Mouse (Mus musculus) layer of hippocampus, adult 8-10 months (tissue): ENCODE measurements around the gene Dgke. TPM values are rescaled to one million over a fixed set of nuclear protein-coding genes. Genes with fewer than 3 reads are reported as not detected.
"Not testable (repeated sequence)": the region's sequence is repeated elsewhere in the genome, so short reads cannot be mapped to it uniquely, and the experiment has no call there.

Source experiments
- DNase-seq, 2 experiments: peaks; one replicate each; pipeline ENCODE4 v3.0.0; 2022; ENCODE audit warnings: low spot score in 2 of 2
- total RNA-seq, 4 experiments: library from RNA; stranded (reverse); gene quantifications; 2 replicates each; pipeline ENCODE4 v1.2.4; 2022

The Dgke gene
- total RNA-seq, 4 experiments from 2014 or later = 45.9 to 51.3 (median 47.0) TPM

DNA sequence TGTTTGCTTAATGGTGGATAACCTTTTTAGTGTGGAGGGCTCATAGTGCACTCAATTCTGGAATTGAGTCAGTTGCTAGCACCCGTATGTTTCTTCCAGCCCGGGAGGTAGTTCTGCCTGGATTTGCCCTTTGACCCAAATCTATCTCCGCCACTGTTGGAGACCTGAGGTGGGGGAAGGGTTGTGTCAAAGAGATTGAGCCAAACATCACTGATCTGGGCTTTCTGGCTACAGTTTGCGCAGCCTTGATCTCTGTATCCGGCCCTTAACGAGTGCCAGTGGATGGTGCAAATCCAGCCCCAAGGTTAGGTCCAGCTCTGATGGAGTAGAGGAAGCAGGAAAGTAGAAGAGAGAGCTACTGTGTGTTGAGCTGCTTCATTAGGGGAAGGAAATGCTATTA is 63.6 kb downstream of the Dgke start:
- no peak for DNase-seq

DNA sequence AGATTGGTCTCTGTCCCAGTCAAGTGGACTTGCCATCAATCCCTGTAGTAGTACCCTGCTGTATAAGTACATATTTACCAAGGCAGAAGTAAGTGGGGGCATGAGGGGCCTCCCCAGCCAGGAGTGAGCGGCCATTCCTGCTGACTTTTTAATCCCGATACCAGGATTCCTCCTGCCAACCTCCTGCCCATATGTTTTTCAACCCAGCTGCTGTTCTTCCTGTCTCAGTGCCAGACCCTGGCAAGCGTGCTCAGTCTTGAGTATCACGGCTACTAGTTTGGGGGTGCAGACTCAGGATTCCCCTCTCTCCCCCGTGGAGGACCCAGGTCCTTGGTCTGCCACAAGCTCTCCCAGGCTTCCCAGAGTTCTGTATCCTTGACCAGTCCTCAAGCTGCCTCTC is 64.0 kb downstream of the Dgke start:
- DNase-seq = no peak

DNA sequence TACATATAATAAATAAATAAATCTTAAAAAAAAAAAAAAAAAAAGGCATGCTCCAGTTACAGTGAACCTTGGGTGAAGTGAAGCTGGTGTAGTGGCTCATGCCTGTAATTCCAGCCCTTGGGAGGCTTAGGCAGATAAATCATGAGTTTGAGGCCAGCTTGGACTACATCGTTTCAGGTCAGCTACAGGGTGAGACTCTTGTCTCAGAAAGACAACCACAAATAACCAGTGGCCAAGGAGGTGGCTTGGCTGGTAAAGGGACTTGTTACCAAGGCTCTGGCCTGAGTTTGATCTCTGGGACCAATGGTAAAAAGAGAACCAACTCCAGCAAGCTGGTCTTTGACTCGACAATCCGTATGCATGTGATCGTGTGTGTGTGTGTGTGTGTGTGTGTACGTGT is 64.6 kb downstream of the Dgke start:
- no peak for DNase-seq

DNA sequence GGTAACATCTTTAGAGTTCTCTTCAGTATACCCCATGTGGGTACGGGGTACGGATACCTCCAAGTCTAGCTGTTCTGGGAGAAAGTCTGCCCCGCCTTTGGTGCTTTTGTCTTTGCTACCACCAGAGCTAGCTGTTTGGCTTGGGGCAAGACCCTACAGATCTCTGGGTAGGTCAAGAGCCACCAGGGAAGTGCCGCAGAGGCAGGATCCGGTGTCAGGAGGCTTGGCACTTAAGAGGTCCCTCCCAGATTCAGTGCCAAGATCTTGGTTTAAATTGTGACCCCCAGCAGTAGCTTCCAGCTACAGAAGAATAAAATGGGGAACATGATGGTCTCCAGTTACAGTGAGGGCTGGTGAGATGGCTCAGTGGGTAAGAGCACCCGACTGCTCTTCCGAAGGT is 65.1 kb downstream of the Dgke start:
- no peak for DNase-seq

DNA sequence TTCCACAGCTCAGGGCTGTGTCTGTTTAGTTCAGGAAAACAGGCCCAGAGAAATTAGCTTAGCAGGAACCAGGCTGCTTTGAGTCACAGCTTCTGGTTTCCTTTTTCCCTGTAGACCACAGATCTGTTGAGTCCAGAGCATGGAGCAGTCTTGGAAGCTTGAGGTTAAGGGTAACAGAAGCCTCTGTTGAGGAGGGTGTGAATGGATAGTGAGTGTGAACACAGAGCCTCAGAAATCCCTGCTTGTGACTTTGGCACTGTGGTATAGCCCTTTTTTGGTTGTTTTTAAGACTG is 66.2 kb downstream of the Dgke start:
- no peak for DNase-seq

DNA sequence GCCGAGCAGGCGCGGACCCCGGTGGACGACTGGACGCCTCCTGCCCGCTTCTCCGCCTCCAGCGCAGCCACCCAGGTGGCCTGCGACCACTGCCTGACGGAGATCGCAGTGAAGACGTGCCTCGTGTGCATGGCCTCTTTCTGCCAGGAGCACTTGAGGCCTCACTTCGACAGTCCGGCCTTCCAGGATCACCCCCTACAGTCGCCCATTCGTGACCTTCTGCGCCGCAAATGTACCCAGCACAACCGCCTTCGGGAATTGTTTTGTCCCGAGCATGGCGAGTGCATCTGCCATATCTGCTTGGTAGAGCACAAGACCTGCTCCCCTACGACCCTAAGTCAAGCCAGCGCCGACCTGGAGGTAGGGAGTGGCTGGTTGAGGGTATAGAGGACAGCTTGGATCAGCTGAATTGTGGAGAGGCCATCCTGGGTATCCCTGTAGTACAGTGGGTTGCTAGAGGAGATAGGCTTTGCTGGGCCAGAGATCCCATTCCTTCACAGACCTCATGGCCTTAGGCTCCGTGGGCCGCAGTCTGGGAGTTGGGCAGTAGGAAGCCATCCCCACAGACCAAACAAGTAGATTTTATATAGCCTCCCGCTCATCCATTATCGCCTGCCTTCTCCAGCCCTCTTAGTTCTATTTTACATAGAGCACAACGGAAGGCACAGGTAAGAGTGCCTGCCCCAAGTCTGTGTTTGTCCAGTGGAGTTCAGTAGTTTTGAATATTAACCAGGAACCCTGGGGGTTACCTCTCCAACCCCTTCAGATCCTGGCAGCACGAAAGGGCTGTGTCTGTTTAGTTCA is 66.7 kb downstream of the Dgke start:
- no peak for DNase-seq

DNA sequence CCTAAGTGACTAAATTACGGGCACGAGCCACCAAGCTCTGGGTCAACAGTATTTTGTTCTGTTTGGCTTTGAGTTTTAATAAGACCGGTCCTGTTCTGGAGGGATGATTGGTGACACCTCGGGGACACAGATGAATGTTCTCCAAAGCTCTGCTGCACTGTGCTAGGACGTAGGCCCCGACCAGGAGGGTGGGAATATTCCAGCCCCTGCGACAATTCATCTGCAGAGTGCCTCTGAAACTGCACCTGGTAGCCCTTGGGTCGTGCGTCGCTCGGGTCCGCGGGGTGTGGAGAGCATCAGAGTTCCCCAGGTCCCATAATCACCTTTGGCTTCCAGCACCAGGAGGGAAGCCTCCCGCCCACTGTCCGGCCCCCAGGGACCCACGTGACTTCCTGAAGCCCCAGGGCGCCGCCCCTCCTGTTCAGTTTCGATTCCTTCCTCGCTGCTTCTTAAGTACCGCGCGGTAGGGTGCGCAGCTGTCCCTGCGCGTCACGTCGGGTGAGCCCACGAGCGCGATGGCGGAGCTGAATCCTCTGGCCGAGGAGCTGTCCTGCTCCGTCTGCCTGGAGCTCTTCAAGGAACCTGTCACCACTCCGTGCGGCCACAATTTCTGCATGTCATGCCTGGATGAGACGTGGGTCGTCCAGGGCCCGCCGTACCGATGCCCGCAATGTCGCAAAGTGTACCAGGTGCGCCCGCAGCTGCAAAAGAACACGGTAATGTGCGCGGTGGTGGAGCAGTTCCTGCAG is 67.5 kb downstream of the Dgke start, which contains the start of gene Trim25:
Gene Trim25, plus strand, starts transcription at position 403 of the 749 bp plus-strand sequence.
- peak; percentile 26 to 33 for DNase-seq

DNA sequence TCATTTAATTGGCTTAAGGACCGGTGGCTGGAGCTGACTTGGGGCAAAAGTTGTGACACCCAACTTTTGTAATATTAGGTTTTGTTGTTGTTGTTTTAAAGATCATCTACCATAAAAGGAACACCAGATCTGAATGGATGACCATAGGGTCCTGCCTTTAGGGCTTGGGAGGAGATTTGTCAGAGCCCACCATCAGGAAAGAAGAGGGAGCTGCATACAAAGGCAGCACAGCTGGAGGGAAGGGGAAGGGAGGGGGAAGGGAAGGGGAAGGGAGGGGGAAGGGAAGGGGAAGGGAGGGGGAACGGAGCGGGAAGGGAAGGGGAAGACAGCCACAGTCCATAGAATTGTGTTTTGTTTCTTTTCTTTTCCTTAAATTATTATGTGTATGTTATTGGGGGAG is 68.2 kb downstream of the Dgke start:
- DNase-seq = no peak

DNA sequence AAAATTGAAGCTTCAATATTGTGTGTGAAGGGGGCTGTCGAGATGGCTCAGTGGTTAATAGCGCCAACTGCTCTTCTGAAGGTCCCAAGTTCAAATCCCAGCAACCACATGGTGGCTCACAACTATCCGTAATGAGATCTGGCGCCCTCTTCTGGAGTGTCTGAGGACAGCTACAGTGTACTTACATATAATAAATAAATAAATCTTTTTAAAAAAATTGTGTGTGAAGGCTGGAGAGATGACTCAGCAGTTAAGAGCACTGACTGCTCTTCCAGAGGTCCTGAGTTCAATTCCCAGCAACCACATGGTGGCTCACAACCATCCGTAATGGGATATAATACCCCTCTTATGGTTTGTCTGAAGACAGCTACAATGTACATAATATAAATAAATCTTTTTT is 69.3 kb downstream of the Dgke start:
- not testable (repeated sequence) for DNase-seq

DNA sequence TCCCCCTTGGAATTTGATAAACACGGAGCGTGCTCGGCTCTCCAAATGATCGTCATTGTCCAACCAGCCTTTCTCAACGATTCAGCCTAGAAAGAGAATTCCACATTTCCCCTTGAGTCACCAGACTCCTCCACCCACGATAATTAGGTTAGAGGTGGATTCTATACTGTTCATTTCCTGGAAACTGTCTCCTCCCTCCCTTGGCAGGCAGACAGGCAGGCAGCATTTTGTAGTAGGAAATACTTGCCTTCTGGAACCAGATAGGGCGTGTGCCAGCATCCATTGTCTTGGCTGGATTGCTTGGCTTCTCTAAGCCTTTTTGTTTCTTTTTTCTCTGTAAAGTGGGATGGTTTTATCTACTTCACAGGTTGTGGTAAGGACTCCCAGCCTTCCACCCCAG is 70.2 kb downstream of the Dgke start:
- no peak for DNase-seq

DNA sequence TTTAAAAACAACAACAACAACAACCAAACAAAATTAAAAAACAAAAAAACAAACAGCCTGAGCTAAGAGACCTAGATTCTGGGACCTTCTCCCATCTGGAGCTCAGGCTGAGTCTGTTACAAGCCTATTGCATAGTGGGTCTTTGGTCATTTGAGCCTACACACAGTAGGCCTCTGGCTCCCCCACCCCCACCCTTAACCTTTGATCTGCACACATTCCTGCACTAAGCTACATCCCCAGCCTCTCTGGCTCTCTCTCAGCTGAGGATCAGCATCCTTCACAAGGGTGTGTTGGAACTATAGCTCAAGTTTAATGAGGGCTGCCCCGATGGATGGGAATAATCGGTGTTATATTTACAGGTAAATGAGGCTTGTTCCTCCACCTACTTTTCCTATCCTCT is 71.0 kb downstream of the Dgke start:
- no peak for DNase-seq

DNA sequence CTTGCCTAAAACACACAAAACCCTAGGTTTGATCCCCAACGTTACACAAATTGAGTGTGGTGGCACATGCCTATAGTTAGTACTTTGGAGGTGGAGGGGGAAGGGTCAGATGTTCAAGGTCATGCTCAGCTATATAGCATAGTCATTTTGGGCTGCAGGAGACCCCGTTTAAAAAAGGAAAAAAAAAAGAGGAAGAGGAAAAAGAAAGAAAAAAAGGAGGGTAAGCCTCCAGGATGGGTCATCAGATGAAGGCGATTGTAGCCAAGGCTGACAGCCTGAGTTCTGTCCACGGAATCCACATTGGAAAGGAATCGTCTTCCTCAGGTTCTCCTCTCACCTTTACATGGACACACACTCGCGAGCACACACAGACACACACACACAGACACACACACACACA is 72.2 kb downstream of the Dgke start:
- no peak for DNase-seq

DNA sequence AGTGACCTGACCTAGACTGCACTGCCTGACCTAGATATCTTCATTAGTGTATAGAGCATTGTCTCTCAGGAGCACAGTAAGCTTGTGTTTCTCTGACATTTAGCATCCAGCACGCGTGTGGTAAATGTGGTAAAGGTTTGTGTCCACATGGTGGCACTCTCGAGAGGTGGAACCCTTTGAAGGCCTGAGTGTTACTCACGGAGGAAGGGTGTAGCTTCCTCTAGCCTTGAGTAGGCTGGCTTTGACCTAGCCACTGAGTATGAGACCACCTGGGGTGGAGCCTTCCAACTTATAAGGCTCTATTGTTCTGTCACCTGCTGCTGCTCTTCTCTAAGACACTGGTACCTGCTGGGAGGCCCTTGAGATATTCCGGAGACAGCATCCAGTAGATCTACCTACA is 73.0 kb downstream of the Dgke start:
- peak in 1 of 2 experiments; percentile 30 for DNase-seq

DNA sequence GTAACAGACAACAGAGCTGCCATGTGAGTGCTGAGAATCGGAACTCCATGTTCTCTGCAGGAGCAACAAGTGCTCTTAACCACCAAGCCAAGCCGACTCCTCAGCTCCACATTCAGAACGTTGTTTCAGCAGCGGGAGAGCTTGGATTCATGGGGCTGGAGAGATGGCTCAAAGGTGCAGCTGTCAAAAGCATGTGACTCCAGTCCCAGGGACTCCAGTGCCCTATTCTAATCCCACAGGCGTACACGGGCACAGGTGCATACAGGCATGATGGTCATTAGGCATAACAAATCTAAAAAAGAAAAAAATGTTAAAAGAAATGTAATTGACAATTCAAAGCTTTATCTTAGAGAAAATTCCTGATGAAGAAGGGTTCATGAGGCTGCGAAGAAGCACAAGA is 73.5 kb downstream of the Dgke start:
- DNase-seq = no peak

DNA sequence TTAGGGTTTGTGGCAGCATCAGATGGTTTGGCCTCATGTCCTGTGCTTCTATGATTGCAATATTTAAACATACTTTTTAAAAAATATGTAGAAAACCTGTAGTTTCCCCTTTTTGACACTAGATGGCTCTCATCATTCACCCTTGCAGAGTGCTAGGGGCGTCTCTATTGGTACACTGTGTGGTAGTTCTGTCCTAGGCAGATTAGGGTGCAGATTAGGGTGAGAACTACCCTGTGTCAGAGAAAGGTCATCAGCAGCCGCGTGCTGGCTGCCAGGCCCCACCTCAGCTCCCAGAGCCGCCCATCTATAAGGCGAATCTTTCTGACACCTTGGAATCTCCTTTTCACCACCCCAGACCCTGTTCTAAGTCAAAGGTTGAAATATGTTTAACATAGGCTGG is 77.1 kb downstream of the Dgke start:
- no peak for DNase-seq

DNA sequence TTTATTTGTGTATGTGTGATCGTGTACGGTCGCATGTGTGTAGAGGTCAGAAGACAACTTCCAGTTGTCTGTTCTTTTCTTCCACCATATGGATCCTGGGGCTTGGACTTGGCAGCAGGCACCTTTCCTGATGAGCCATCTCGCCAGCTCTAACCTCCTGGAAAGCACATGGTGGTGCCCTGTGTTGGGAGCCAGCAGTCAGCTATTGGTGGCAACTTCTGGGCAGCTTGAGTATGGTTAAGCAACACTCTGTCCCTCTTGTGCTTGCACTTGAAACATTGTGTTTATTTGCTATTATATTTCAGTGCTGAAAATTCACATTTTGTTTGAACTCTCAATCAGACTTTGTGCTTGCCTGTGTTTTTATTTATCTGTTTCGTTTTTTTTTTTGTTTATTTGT is 77.7 kb downstream of the Dgke start:
- no peak for DNase-seq

DNA sequence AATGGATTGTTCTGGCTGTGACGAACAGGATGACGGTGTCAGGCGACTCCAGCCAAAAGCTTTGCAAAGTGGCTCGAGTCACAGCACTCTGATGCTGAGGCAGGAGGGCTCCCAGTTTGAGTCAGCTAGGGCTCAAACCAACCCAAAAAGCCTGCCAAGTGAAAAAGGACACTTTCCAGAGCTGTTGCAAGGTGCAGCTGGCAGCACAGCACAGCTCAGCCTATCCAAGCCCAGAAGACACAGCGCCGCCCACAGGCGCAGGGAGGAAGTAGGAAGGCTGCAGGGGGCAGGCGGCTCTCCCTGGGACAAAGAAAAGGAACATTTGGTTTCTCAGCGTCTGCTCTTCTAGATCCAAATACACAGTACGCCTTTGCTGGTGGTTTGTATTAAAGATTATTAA is 80.0 kb downstream of the Dgke start:
- no peak for DNase-seq

Other genes starting within 250 kb of the Dgke start
- gene Akap1, start 202.3 kb downstream of the Dgke start, total RNA-seq = 10 to 100 TPM; 40.5 to 44.8 (median 41.6) TPM
- 10 to 100 TPM; 15.8 to 24.7 (median 19.9) TPM for gene Scpep1, start 111.4 kb downstream of the Dgke start, total RNA-seq
- not detected for gene Elobl, start 99.9 kb downstream of the Dgke start, total RNA-seq
- 10 to 100 TPM; 17.6 to 22.5 (median 19.0) TPM for gene Coil, start 96.6 kb downstream of the Dgke start, total RNA-seq
- 1 to 10 TPM; 3.3 to 7.3 (median 4.7) TPM for gene Trim25, start 67.5 kb downstream of the Dgke start, total RNA-seq
- not detected for gene Gm525, start 7.0 kb upstream of the Dgke start, total RNA-seq
- 1 to 10 TPM; 6.9 to 8.8 (median 8.4) TPM for gene Nog, start 235.5 kb upstream of the Dgke start, total RNA-seq